Mouse (Mus musculus) heart, postnatal 0 days (tissue): ENCODE results near the gene F2rl1.

ENCODE experiments used
- CTCF ChIP-seq: IDR thresholded peaks from 2 replicates; pipeline ENCODE4 v1.5.1; 2016; ENCODE audit warnings: antibody characterized with exemption, control low read depth, low read depth
- EP300 ChIP-seq: IDR thresholded peaks from 2 replicates; pipeline ENCODE4 v1.6.1; 2016; ENCODE audit warnings: antibody characterized with exemption, low read depth

- TF ChIP-seq CTCF = no peak
- no peak for TF ChIP-seq EP300
Observed at GRCm38 (mm10) chr13:95569326-95569725, 44.3 kb upstream of the F2rl1 start.
